Mouse (Mus musculus) heart, embryonic 16.5 days (tissue): ENCODE measurements around the gene Mmp10. TPM values are rescaled to one million over a fixed set of nuclear protein-coding genes. Genes with fewer than 3 reads are reported as not detected.

Experiments
- polyA plus RNA-seq: library from polyadenylated mRNA; unstranded; fragments of >200 nt; fragmentation: Nextera tagmentation; extraction: Ambion mirVana; gene quantifications from 2 replicates; pipeline ENCODE4 v1.2.1, GENCODE M21; 2015

Mmp10 gene
- polyA plus RNA-seq, 1 experiment from 2014 or later: not detected

Other genes with a start within 250 kb of the Mmp10 start
- 0.14 and 0.25 TPM in 2 replicates for gene Mmp13, start 229.8 kb upstream of the Mmp10 start, polyA plus RNA-seq
- 1.7 and 1.8 TPM in 2 replicates for gene Mmp12, start 158.0 kb upstream of the Mmp10 start, polyA plus RNA-seq
- not detected in 2 replicates for gene Mmp1b, start 114.3 kb upstream of the Mmp10 start, polyA plus RNA-seq
- gene Mmp3, start 56.5 kb upstream of the Mmp10 start, polyA plus RNA-seq: not detected in 2 replicates
- gene Mmp8, start 56.1 kb downstream of the Mmp10 start, polyA plus RNA-seq: 0.56 and 1.2 TPM in 2 replicates
- gene Mmp27, start 69.0 kb downstream of the Mmp10 start, polyA plus RNA-seq: not detected in 2 replicates
- gene Mmp20, start 125.9 kb downstream of the Mmp10 start, polyA plus RNA-seq: not detected in 2 replicates
- not detected in 2 replicates for gene Mmp7, start 189.7 kb downstream of the Mmp10 start, polyA plus RNA-seq